In the genomic region with DNA sequence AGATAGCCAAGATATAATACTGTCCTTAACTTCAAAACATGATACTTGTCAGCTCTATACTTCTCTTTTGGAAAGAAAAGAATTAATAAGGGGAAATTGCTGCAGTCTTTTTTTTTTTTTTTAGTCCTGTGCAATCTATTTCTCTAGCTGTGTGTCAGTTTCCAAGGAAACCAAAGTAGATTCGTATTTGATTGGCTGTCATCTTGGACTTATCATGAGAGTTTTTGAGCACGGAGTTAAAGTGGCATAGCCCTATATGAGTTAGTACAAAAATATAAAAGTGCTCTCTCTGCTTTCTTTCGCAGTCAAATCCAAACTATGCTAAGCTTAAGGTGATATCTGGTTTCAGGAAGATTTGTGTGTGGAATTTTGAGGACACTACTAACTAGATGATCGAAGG, we compare ENCODE assay signal across 15 mouse cellular contexts. TPM values are rescaled to one million over a fixed set of nuclear protein-coding genes. Genes with fewer than 3 reads are reported as not detected.
"Had no signal": no experiment of that assay in that cellular context is flagged by ENCODE, and none has a peak within 500 bp of the region (broad histone marks: within the 10 kb centered on the region; RNA-seq: fewer than 3 reads in every experiment).

No protein-coding gene starts in this region.

- H3K4me2 ChIP-seq: limb, embryonic 13.5 days; midbrain, embryonic 15.5 days; stomach, embryonic 15.5 days had no signal

- DNase-seq: kidney, adult 8-10 months; kidney, postnatal 36 days; left cerebral cortex, postnatal 4 days; lung, adult 18-20 months; right cerebral cortex, postnatal 14 days; thymus, postnatal 4 days had no signal

- H3K27ac ChIP-seq: kidney, postnatal 0 days; limb, embryonic 13.5 days; liver, embryonic 14.5 days; midbrain, embryonic 15.5 days; stomach, embryonic 15.5 days had no signal

- H3K36me3 ChIP-seq: limb, embryonic 13.5 days; midbrain, embryonic 15.5 days; stomach, embryonic 15.5 days had no signal

- H3K4me3 ChIP-seq: limb, embryonic 13.5 days; midbrain, embryonic 15.5 days; stomach, embryonic 15.5 days had no signal

- H3K9ac ChIP-seq: limb, embryonic 13.5 days; liver, embryonic 14.5 days; midbrain, embryonic 15.5 days; stomach, embryonic 15.5 days had no signal

- H3K9me3 ChIP-seq: limb, embryonic 13.5 days; midbrain, embryonic 15.5 days; stomach, embryonic 15.5 days had no signal

- H3K27me3 ChIP-seq: limb, embryonic 13.5 days; midbrain, embryonic 15.5 days; stomach, embryonic 15.5 days had no signal

- H3K4me1 ChIP-seq: limb, embryonic 13.5 days; midbrain, embryonic 15.5 days; stomach, embryonic 15.5 days had no signal

- ATAC-seq: midbrain, embryonic 15.5 days had no signal

RNA-seq across cellular contexts. Expression of gene Gabrb2, which starts 26.1 kb away (rescaled TPM):
- total RNA-seq: liver, adult 2 months; megakaryocyte progenitor cell, adult 5-6 weeks had no signal
- polyA plus RNA-seq: liver, adult 2 months; spleen, adult 2 months; thymus, postnatal 0 days had no signal
